Mouse (Mus musculus) right cerebral cortex, postnatal 14 days (tissue): ENCODE data around the gene Fads1.

Experiments used
- DNase-seq: peaks from one replicate; pipeline ENCODE4 v3.0.0; 2022

Fads1 gene

DNA sequence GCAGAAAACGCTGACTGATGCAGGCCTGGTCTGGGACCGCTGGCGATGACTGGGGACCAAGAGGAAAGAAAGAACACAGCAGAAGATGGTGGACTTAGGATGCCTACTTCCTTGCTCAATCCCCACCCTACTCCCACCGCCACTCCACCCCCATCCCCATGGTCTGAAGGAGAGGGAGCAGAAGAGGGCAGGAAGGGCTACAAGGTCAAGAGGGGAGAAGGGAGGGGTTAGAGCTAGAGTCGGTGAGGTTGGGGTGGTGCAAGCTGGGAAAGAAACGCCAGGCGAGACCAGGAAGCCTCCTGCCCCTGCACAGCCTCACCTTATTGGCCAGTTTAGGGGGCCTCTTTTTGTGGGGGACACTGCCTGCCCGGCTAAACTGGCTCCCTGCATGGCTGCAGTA, 33.4 kb downstream of the Fads1 start:
- DNase-seq: no peak

DNA sequence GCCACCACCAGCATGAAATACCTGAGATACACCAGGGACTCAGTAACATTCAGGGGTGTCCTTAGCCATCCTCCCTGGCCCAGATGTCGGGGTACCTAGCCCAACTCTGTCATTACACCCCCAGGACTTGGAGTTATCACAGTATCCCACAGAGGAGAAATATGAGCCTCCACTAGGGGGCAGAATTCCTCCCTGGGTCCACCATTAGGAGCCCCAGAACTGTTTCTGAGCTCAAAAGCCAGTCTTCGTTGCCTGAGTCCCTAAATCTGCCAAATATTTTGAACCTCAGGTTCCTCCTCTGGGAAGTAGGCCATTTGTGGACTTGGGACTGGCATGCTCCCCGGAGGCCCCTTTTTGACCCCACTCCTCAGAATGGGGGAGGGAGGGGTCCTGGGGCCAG, 36.4 kb downstream of the Fads1 start:
- peak; percentile 54 for DNase-seq

- no peak for DNase-seq
Measured at GRCm38 (mm10) chr19:10219593-10219992, 36.9 kb downstream of the Fads1 start.

GRCm38 (mm10) chr19:10221585-10221984, 38.9 kb downstream of the Fads1 start:
- no peak for DNase-seq

DNA sequence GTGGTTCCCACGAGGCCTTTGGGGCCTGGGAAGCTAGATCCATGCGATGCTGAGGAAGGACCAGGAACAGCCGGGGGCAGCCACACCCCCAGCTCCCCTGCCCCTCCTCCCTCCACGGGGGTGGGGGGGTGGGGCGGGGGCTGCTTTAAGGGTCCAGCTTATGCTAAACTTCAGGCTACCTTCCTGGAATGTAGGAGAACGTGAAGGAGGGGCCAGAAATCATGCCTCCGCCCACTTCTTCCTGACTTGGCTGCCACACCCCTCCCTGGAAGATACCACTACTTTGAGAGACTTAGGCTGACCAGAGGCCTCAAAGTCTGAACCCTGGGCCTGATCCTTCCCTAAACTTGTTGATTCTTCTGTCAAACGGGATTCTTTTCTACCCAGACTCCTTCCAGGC, 40.0 kb downstream of the Fads1 start:
- DNase-seq: no peak

- DNase-seq: no peak
Measured at GRCm38 (mm10) chr19:10223561-10223960, 40.9 kb downstream of the Fads1 start.

- DNase-seq: no peak
Measured at GRCm38 (mm10) chr19:10224637-10225453, 42.2 kb downstream of the Fads1 start.

DNA sequence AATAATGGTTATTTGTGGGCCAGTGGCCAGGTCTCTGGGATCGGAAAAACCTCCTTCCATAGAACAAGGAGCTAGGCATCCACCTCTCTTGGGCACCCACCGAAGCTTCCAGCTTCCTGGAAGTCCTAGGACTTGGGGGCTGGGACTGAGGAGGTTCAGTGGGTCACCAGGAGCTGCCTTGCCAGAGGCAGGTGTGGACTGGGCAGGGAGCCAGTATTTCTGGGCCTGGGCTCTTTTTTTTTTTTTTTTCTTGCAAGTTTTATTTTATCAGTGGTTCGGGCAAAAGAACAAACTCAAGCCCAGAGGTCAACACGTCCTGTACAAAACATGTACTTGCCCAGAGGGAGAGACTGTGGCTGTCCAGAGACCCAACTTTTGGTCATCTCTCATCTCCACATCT, 43.1 kb downstream of the Fads1 start:
- DNase-seq: no peak

GRCm38 (mm10) chr19:10231016-10231415, 48.3 kb downstream of the Fads1 start:
- no peak for DNase-seq

DNA sequence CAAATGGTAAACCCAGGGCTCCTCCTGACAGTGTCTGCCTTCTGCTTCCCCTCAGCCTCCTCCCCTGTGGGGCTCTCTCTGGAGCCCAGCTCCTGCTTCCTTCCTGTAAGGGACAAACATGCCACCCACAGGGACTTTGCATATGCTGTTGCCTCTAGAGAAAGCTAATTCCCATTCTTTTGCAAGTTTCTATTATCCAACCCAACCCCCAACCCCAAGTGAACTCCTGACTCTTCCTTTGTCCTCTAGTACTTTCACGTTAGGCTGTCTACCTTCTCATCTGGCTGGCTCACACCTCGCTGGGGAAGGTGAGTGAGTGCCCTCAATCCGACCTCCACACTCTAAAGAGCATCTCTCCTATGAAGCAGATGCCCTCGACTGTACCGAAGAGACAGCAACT, 49.2 kb downstream of the Fads1 start:
- DNase-seq: no peak

DNA sequence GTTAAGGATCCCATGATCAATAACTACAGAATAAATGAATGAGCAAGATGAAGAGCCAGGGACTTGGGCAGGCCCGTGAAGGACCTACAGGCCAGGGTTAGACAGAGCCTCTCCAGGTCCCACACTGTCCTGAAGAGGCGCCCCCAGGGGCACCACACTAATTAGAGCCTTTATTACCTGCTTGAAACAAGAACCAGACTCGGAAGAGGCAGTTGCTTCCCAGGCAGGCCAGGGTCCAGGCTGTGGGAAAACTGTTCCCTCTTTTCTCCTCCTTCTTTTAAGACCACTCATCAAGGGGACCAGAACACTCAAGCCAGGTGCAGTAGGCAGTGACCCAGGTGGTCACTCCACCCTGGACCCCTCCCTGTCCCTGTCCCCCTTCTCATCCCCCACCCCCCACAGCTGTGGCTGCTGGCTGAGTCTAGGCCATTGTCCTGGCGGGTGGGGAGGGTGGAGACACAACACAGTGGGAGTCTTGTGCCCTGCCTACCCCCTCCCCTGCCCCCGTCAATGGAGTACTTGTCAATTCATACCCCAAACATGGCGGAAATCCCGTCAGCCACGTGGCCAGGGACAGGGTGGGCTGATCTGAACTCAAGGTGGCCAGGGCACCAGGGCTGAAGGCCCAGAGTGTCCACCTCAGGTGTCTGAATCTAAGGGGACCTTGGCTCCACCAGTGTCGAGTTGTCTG, 49.8 kb downstream of the Fads1 start:
- DNase-seq: no peak

DNA sequence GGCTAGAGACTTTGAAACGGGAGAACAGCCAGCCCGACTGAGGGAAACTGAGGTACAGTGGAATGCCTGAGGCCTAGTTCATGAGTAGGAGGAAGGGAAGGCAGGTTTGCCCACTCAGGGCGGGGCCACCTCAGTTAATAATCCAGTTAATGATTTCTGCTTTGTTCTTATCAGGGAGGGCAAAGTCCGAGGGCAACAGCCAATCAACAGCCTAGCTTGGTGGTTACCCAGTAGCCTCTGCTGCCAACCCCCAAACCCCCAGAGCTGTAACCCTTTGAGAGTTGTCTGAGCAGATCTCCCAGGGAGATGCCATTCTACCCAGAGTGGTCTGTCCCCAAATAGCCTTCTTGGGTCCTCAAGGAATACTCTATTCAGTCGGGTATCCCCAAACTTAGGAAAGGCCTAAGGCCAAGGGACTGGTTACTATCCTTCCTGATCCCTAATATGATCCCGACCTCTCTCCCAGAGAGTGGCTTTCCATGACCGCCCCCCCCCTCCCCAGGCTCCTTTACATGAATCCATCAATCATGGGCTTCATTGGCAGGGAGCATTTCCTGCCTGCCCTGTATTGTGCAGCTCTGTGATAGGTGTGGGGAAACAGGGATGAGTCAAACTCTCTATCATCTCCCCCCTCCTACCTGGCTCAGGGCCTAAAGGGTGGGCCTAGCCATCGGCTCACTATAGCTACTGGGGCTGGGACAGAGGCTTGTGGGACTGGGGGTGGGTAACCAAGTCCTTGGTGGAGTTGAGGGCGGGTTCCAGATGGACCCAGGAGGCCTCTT, 53.3 kb downstream of the Fads1 start:
- DNase-seq: no peak

GRCm38 (mm10) chr19:10238477-10238876, 55.8 kb downstream of the Fads1 start:
- DNase-seq: no peak

DNA sequence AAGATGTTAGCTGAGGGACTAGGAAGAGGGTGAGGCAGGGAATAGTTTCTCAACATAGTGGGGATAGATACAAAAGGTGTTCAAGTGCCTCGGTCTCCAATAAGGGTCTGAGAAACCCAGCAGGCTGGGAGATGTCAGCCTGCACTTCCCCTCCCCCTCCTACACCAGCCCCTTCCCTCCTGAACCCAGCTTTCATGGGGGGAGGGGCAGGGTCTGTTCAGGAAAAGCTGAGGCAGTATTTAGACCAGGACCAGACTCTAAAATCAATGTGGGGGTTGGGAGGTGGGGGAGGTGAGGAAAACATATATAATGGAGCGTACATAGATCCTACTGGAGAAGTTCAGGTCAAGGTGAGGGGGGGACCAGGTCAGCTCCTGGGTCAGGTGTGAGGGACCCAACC, 56.7 kb downstream of the Fads1 start:
- DNase-seq: no peak

- no peak for DNase-seq
Measured at GRCm38 (mm10) chr19:10239975-10240653, 57.4 kb downstream of the Fads1 start.

DNA sequence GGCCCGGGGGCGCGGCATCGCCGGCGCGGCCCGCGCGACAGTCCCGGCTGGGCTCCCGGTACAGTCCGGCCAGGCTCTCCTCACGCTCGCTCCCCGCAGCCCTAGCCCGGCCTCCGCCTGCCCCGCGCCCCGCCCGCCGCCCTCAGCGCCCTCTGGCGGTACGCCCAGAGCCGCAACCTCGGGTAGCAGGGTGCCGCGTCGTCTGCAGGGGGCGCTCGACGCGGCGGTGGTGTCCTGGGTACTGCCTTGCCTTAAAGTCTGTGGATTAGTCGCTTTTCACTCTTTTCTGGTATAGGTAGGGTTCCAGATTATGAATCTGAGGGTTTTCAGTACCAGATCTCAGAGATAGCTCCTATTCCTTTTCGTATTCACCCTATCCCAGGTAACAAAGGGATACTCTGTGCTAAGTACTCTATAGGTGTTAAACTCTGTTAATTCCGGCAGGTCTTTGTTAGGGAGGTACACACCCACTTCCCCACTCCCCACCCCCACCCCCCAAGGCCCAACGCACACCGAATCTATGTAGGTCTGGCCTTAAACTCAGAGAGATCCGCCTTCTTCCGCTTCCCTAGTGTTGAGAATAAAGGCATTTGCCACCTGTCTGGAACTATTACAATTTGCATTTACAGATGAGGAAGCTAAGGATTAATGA, 58.1 kb downstream of the Fads1 start, which contains the start of gene Myrf:
Myrf (minus strand) TSS at position 95 of the 652 bp plus-strand sequence.
- DNase-seq: peak; percentile 69

- no peak for DNase-seq
Measured at GRCm38 (mm10) chr19:10242916-10243315, 60.2 kb downstream of the Fads1 start.

GRCm38 (mm10) chr19:10244183-10244582, 61.5 kb downstream of the Fads1 start:
- DNase-seq: peak; percentile 77
